ENCODE assay signal across 17 mouse cellular contexts in genomic region chr9:99954038-99954618, GRCm38 (mm10).
DNase-seq lines count a peak whose midpoint lies in the region; ATAC-seq and TF ChIP-seq lines count a peak whose summit lies in the region.
"Had no signal": no experiment of that assay in that cellular context is flagged by ENCODE, and none has a peak within 500 bp of the region (broad histone marks: within the 10 kb centered on the region; RNA-seq: fewer than 3 reads in every experiment).

No protein-coding gene starts in this region.

- H3K36me3 ChIP-seq in forebrain, postnatal 0 days (ENCODE audit: insufficient read depth), result no peaks in the 10 kb centered on the region
- H3K36me3 ChIP-seq in midbrain, embryonic 14.5 days (ENCODE audit: control insufficient read depth, insufficient read depth, low read length), result no peaks in the 10 kb centered on the region
- H3K36me3 ChIP-seq: limb, embryonic 13.5 days; lung, embryonic 15.5 days had no signal

- peak overlapping the region; percentile 39; the same call in 1 of the 2 replicates for H3K4me2 ChIP-seq in forebrain, postnatal 0 days (ENCODE audit: low read depth)
- H3K4me2 ChIP-seq in midbrain, embryonic 14.5 days (ENCODE audit: low read length), result peak overlapping the region; percentile 27
- H3K4me2 ChIP-seq: limb, embryonic 13.5 days; lung, embryonic 15.5 days had no signal

- peak; percentile 16; the same call in 1 of the 2 replicates for ATAC-seq in forebrain, postnatal 0 days
- ATAC-seq in midbrain, embryonic 14.5 days (ENCODE audit: low FRiP score, low TSS enrichment), result no peak

- no peak overlapping the region for H3K27ac ChIP-seq in forebrain, postnatal 0 days (ENCODE audit: low read depth, low read length)
- no peak overlapping the region for H3K27ac ChIP-seq in midbrain, embryonic 14.5 days (replicated peaks; ENCODE audit: low read depth, low read length)
- H3K27ac ChIP-seq: limb, embryonic 13.5 days; liver, embryonic 14.5 days; lung, embryonic 15.5 days had no signal

- peak; percentile 12 for DNase-seq in retina, embryonic 14.5 days (ENCODE audit: low spot score)
- DNase-seq in retina, postnatal 1 day, result no peak
- DNase-seq in forebrain, postnatal 0 days, result peak; percentile 7
- peak; percentile 60 for DNase-seq in midbrain, embryonic 14.5 days
- no peak for DNase-seq in spleen, adult 12 weeks (ENCODE audit: low spot score)
- DNase-seq in thymus, postnatal 10 days (ENCODE audit: low spot score in 2 of 2), result no peak
- no peak for DNase-seq in liver
- DNase-seq: adrenal gland, adult 8-10 months; cerebellum, adult 18-20 months; cerebellum, postnatal 25 days; gastrocnemius, postnatal 36 days; kidney, adult 11 months; lung, postnatal 4 days; thymus, postnatal 14 days had no signal

- WGBS in forebrain, postnatal 0 days, result 12% methylated on average over 6 of the region's 6 CpGs
- WGBS in midbrain, embryonic 14.5 days, result 10% methylated on average over 6 of the region's 6 CpGs

- H3K27me3 ChIP-seq in forebrain, postnatal 0 days (ENCODE audit: insufficient read depth, low read length), result peaks cover 6% of the 10 kb centered on the region; the same call in 1 of the 2 replicates
- H3K27me3 ChIP-seq in midbrain, embryonic 14.5 days (ENCODE audit: control insufficient read depth, insufficient read depth, low read length), result no peaks in the 10 kb centered on the region
- H3K27me3 ChIP-seq: limb, embryonic 13.5 days; lung, embryonic 15.5 days had no signal

- TF ChIP-seq CTCF in forebrain, postnatal 0 days (IDR thresholded peaks at IDR 0.05; ENCODE audit: low read depth), result no peak

- no peaks in the 10 kb centered on the region for H3K9me3 ChIP-seq in forebrain, postnatal 0 days (ENCODE audit: low read length)
- H3K9me3 ChIP-seq in midbrain, embryonic 14.5 days (ENCODE audit: control insufficient read depth, low read length), result peaks cover 3% of the 10 kb centered on the region; the same call in 1 of the 2 replicates
- H3K9me3 ChIP-seq: limb, embryonic 13.5 days; lung, embryonic 15.5 days had no signal

- H3K9ac ChIP-seq in forebrain, postnatal 0 days, result no peak overlapping the region
- no peak overlapping the region for H3K9ac ChIP-seq in midbrain, embryonic 14.5 days (replicated peaks; ENCODE audit: low read length)
- H3K9ac ChIP-seq: limb, embryonic 13.5 days; liver, embryonic 14.5 days; lung, embryonic 15.5 days had no signal

- H3K4me3 ChIP-seq in forebrain, postnatal 0 days (ENCODE audit: low read depth, low read length), result no peak overlapping the region
- no peak overlapping the region for H3K4me3 ChIP-seq in midbrain, embryonic 14.5 days (replicated peaks; ENCODE audit: low read depth, low read length)
- H3K4me3 ChIP-seq: limb, embryonic 13.5 days; lung, embryonic 15.5 days had no signal

- no peaks in the 10 kb centered on the region; the same call in 1 of the 2 replicates for H3K4me1 ChIP-seq in forebrain, postnatal 0 days (ENCODE audit: insufficient read depth)
- peaks cover 7% of the 10 kb centered on the region; the same call in 1 of the 2 replicates for H3K4me1 ChIP-seq in midbrain, embryonic 14.5 days (ENCODE audit: control insufficient read depth, insufficient read depth, low read length)
- H3K4me1 ChIP-seq: limb, embryonic 13.5 days; lung, embryonic 15.5 days had no signal

Comparison
In these comparisons a context has a peak if more than half of its experiments do, and no peak if none do; other contexts are left out.
1. DNase-seq: peak in retina, embryonic 14.5 days (single experiment), forebrain, postnatal 0 days (single experiment) and midbrain, embryonic 14.5 days (single experiment); none in retina, postnatal 1 day (single experiment), spleen, adult 12 weeks (single experiment), thymus, postnatal 10 days (0 of 2) and liver (single experiment).